Mouse (Mus musculus): ENCODE measurements at regions not wholly inside any gene's neighbourhood (a gene's known extent, or its start where the extent isn't known, plus 50 kb on each side); places are given as distances from the start of the nearest gene placed in this dataset.

- no peak for DNase-seq (ENCODE audit: low read depth, low spot score)
Observed at GRCm38 (mm10) chr4:55603821-55604435, 71.7 kb upstream of the Klf4 start.

GRCm38 (mm10) chr4:55595203-55595602, 62.9 kb upstream of the Klf4 start:
- no peaks in the 10 kb centered on the region for H3K9me3 ChIP-seq (ENCODE audit: control insufficient read depth, insufficient read depth, low read depth, low read length)
- H3K27ac ChIP-seq (ENCODE audit: insufficient read depth, low read depth, low read length, poor library complexity, severe bottlenecking) = no peak overlapping the region
- no peak overlapping the region for H3K4me3 ChIP-seq (ENCODE audit: insufficient read depth in 1 of 2, low read depth in 1 of 2, low read length in 2 of 2, poor library complexity in 1 of 2, severe bottlenecking in 1 of 2)
- no peaks in the 10 kb centered on the region for H3K4me1 ChIP-seq (ENCODE audit: control insufficient read depth in 2 of 2, insufficient read depth in 2 of 2, low read length in 2 of 2, poor library complexity in 1 of 2)
- no peak overlapping the region for H3K9ac ChIP-seq (ENCODE audit: insufficient read depth, low read depth, low read length, poor library complexity, severe bottlenecking)
- no peaks in the 10 kb centered on the region for H3K36me3 ChIP-seq (ENCODE audit: control insufficient read depth, insufficient read depth, low read length, poor library complexity, severe bottlenecking)
- DNase-seq (ENCODE audit: low read depth, low spot score) = no peak
- TF ChIP-seq MAFK (IDR thresholded peaks at IDR 0.05; ENCODE audit: insufficient read depth, low read depth, low read length) (no peak), CHD2 (IDR thresholded peaks at IDR 0.05; ENCODE audit: low read depth, low read length) (no peak), HCFC1 (IDR thresholded peaks at IDR 0.05; ENCODE audit: borderline replicate concordance, insufficient read depth, low read length) (no peak), ZC3H11A (IDR thresholded peaks at IDR 0.05; ENCODE audit: borderline replicate concordance, low read depth, low read length) (no peak), ZNF384 (IDR thresholded peaks at IDR 0.05; ENCODE audit: low read depth, low read length) (no peak)
- in situ Hi-C loops (cut with MboI; ENCODE audit: low sequenced_read_pairs in 2 of 2, unreplicated experiment in 2 of 2) = no loop called here

More at GRCm38 (mm10) chr4:55603821-55604435, 71.7 kb upstream of the Klf4 start:
- Histone ChIP-seq H3K9me3 (ENCODE audit: control insufficient read depth, insufficient read depth, low read depth, low read length) (no peaks in the 10 kb centered on the region), H3K36me3 (ENCODE audit: control insufficient read depth, insufficient read depth, low read length, poor library complexity, severe bottlenecking) (no peaks in the 10 kb centered on the region), H3K9ac (ENCODE audit: insufficient read depth, low read depth, low read length, poor library complexity, severe bottlenecking) (no peak overlapping the region), H3K27ac (ENCODE audit: insufficient read depth, low read depth, low read length, poor library complexity, severe bottlenecking) (no peak overlapping the region), H3K4me3 (ENCODE audit: insufficient read depth in 1 of 2, low read depth in 1 of 2, low read length in 2 of 2, poor library complexity in 1 of 2, severe bottlenecking in 1 of 2) (no peak overlapping the region), H3K4me1 (ENCODE audit: control insufficient read depth in 2 of 2, insufficient read depth in 2 of 2, low read length in 2 of 2, poor library complexity in 1 of 2) (no peaks in the 10 kb centered on the region)
- TF ChIP-seq CHD2 (IDR thresholded peaks at IDR 0.05; ENCODE audit: low read depth, low read length) = no peak
- no peak for TF ChIP-seq MAFK (IDR thresholded peaks at IDR 0.05; ENCODE audit: insufficient read depth, low read depth, low read length)
- TF ChIP-seq ZC3H11A (IDR thresholded peaks at IDR 0.05; ENCODE audit: borderline replicate concordance, low read depth, low read length) = no peak
- no peak for TF ChIP-seq HCFC1 (IDR thresholded peaks at IDR 0.05; ENCODE audit: borderline replicate concordance, insufficient read depth, low read length)
- no peak for TF ChIP-seq ZNF384 (IDR thresholded peaks at IDR 0.05; ENCODE audit: low read depth, low read length)
- in situ Hi-C loops (cut with MboI; ENCODE audit: low sequenced_read_pairs in 2 of 2, unreplicated experiment in 2 of 2) = no loop called here

DNA sequence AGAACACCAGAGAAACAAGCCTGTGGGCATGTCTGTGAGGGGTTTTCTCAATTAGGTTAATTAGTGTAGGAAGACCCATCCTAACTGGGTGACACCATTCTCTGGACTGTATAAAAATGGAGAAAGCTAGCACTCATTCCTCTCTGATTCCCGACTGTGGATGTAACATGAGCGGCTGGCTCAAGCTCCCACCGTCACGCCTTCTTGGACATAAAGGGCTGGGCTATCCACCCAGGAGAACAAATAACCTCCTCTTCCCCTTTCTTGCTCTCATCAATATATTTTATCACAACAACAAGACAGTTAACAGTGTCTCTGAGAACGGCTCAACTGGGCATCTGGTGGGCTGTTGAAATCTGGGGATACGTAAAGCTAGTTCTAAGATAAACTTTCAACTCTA, 62.4 kb upstream of the Klf4 start:
- in situ Hi-C loops (cut with MboI; ENCODE audit: low sequenced_read_pairs in 2 of 2, unreplicated experiment in 2 of 2) = no loop called here
- Histone ChIP-seq H3K36me3 (ENCODE audit: control insufficient read depth, insufficient read depth, low read length, poor library complexity, severe bottlenecking) (no peaks in the 10 kb centered on the region), H3K4me3 (ENCODE audit: insufficient read depth in 1 of 2, low read depth in 1 of 2, low read length in 2 of 2, poor library complexity in 1 of 2, severe bottlenecking in 1 of 2) (no peak overlapping the region), H3K27ac (ENCODE audit: insufficient read depth, low read depth, low read length, poor library complexity, severe bottlenecking) (no peak overlapping the region), H3K9ac (ENCODE audit: insufficient read depth, low read depth, low read length, poor library complexity, severe bottlenecking) (no peak overlapping the region), H3K4me1 (ENCODE audit: control insufficient read depth in 2 of 2, insufficient read depth in 2 of 2, low read length in 2 of 2, poor library complexity in 1 of 2) (no peaks in the 10 kb centered on the region), H3K9me3 (ENCODE audit: control insufficient read depth, insufficient read depth, low read depth, low read length) (no peaks in the 10 kb centered on the region)
- DNase-seq (ENCODE audit: low read depth, low spot score) = no peak
- no peak for TF ChIP-seq HCFC1 (IDR thresholded peaks at IDR 0.05; ENCODE audit: borderline replicate concordance, insufficient read depth, low read length)
- TF ChIP-seq ZC3H11A (IDR thresholded peaks at IDR 0.05; ENCODE audit: borderline replicate concordance, low read depth, low read length) = no peak
- TF ChIP-seq CHD2 (IDR thresholded peaks at IDR 0.05; ENCODE audit: low read depth, low read length) = no peak
- TF ChIP-seq ZNF384 (IDR thresholded peaks at IDR 0.05; ENCODE audit: low read depth, low read length) = no peak
- TF ChIP-seq MAFK (IDR thresholded peaks at IDR 0.05; ENCODE audit: insufficient read depth, low read depth, low read length) = no peak

DNA sequence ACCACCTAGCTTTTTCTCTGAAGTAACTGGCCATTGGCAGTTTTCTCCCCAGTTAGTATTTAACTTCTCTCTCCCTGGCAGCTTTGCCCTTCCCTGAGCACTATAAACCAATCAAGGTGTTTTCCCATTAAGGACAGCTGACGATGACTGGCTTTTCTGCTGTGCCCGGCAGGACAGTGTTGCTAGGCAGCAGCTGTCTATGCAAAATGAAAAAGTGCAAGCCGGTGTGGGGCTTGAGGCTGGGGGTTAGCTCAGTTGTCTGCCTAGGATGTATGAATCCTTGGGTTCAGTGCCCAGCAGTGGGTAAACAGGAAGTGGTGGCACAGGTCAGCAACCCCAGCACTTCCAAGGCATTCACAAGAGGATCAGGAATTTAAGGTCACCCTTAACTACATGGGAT, 60.9 kb upstream of the Klf4 start:
- Histone ChIP-seq H3K36me3 (ENCODE audit: control insufficient read depth, insufficient read depth, low read length, poor library complexity, severe bottlenecking) (no peaks in the 10 kb centered on the region), H3K27ac (ENCODE audit: insufficient read depth, low read depth, low read length, poor library complexity, severe bottlenecking) (no peak overlapping the region; the same call in 1 of the 2 replicates), H3K9me3 (ENCODE audit: control insufficient read depth, insufficient read depth, low read depth, low read length) (no peaks in the 10 kb centered on the region), H3K4me3 (ENCODE audit: insufficient read depth in 1 of 2, low read depth in 1 of 2, low read length in 2 of 2, poor library complexity in 1 of 2, severe bottlenecking in 1 of 2) (no peak overlapping the region), H3K9ac (ENCODE audit: insufficient read depth, low read depth, low read length, poor library complexity, severe bottlenecking) (no peak overlapping the region), H3K4me1 (ENCODE audit: control insufficient read depth in 2 of 2, insufficient read depth in 2 of 2, low read length in 2 of 2, poor library complexity in 1 of 2) (no peaks in the 10 kb centered on the region)
- TF ChIP-seq ZC3H11A (IDR thresholded peaks at IDR 0.05; ENCODE audit: borderline replicate concordance, low read depth, low read length) (no peak), MAFK (IDR thresholded peaks at IDR 0.05; ENCODE audit: insufficient read depth, low read depth, low read length) (no peak), HCFC1 (IDR thresholded peaks at IDR 0.05; ENCODE audit: borderline replicate concordance, insufficient read depth, low read length) (no peak)
- DNase-seq (ENCODE audit: low read depth, low spot score) = no peak
- in situ Hi-C loops (cut with MboI; ENCODE audit: low sequenced_read_pairs in 2 of 2, unreplicated experiment in 2 of 2) = no loop called here

DNA sequence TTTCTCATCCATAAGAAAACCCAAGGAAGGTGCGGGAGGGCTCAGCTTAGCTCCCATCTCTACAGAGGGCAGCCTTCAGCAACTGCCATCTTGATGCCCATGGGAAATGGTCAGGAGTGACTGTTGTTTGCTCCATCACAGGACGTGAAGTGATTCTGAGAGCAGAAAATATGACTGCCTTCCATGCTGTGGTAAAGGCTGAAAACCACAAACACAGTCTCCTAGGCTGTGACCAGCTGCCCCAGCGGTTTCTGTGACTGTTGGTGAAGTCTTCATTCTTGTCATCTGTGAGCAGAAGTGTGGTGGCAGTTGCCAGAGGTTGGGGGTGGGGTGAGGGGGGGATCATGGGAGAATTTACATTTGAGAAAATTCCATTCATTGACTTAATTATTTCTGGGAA, 53.9 kb upstream of the Klf4 start:
- DNase-seq (ENCODE audit: low read depth, low spot score) = no peak
- Histone ChIP-seq H3K9ac (ENCODE audit: insufficient read depth, low read depth, low read length, poor library complexity, severe bottlenecking) (no peak overlapping the region), H3K36me3 (ENCODE audit: control insufficient read depth, insufficient read depth, low read length, poor library complexity, severe bottlenecking) (no peaks in the 10 kb centered on the region), H3K27ac (ENCODE audit: insufficient read depth, low read depth, low read length, poor library complexity, severe bottlenecking) (no peak overlapping the region), H3K9me3 (ENCODE audit: control insufficient read depth, insufficient read depth, low read depth, low read length) (no peaks in the 10 kb centered on the region), H3K4me1 (ENCODE audit: control insufficient read depth in 2 of 2, insufficient read depth in 2 of 2, low read length in 2 of 2, poor library complexity in 1 of 2) (no peaks in the 10 kb centered on the region), H3K4me3 (ENCODE audit: insufficient read depth in 1 of 2, low read depth in 1 of 2, low read length in 2 of 2, poor library complexity in 1 of 2, severe bottlenecking in 1 of 2) (no peak overlapping the region)
- TF ChIP-seq CHD2 (IDR thresholded peaks at IDR 0.05; ENCODE audit: low read depth, low read length) (no peak), ZC3H11A (IDR thresholded peaks at IDR 0.05; ENCODE audit: borderline replicate concordance, low read depth, low read length) (no peak), ZNF384 (IDR thresholded peaks at IDR 0.05; ENCODE audit: low read depth, low read length) (no peak), HCFC1 (IDR thresholded peaks at IDR 0.05; ENCODE audit: borderline replicate concordance, insufficient read depth, low read length) (no peak), MAFK (IDR thresholded peaks at IDR 0.05; ENCODE audit: insufficient read depth, low read depth, low read length) (no peak)
- in situ Hi-C loops (cut with MboI; ENCODE audit: low sequenced_read_pairs in 2 of 2, unreplicated experiment in 2 of 2) = no loop called here
